Mouse (Mus musculus) midbrain, embryonic 11.5 days (tissue): Measurements from ENCODE around the gene Iqch. TPM values are rescaled to one million over a fixed set of nuclear protein-coding genes. Genes with fewer than 3 reads are reported as not detected.

Experiments used
- ATAC-seq: fragments of 200-750 bp; cut with Nextera tagmentation; 2 replicates; pipeline ENCODE4 v1.8.0; 2017; ENCODE audit warnings: moderate TSS enrichment, moderate library complexity; ENCODE audit not compliant: low FRiP score
- DNase-seq: peaks from one replicate; pipeline ENCODE4 v3.0.0; 2015; ENCODE audit warnings: low spot score; ENCODE audit errors: missing footprints
- H3K27ac ChIP-seq: fragments of 300-500 bp; sonication (generic); 2 replicates; pipeline ENCODE4 v1.5.1; 2014; ENCODE audit warnings: low read depth, low read length
- H3K27me3 ChIP-seq: fragments of 300-500 bp; sonication (generic); 2 replicates; pipeline ENCODE4 v1.6.1; 2014; ENCODE audit warnings: mild to moderate bottlenecking, low read length, moderate library complexity, mixed read lengths; ENCODE audit not compliant: control insufficient read depth, insufficient read depth
- H3K36me3 ChIP-seq: fragments of 300-500 bp; sonication (generic); 2 replicates; pipeline ENCODE4 v1.6.1; 2014; ENCODE audit warnings: mild to moderate bottlenecking, low read length, moderate library complexity, mixed read lengths; ENCODE audit not compliant: control insufficient read depth, insufficient read depth
- H3K4me1 ChIP-seq: fragments of 300-500 bp; sonication (generic); 2 replicates; pipeline ENCODE4 v1.6.1; 2014; ENCODE audit warnings: low read length; ENCODE audit not compliant: control insufficient read depth, insufficient read depth
- H3K4me2 ChIP-seq: fragments of 300-500 bp; sonication (generic); 2 replicates; pipeline ENCODE4 v1.6.1; 2014; ENCODE audit warnings: mild to moderate bottlenecking, moderate library complexity
- H3K4me3 ChIP-seq: fragments of 300-500 bp; sonication (generic); 2 replicates; pipeline ENCODE4 v1.5.1; 2014; ENCODE audit warnings: low read depth, low read length
- H3K9ac ChIP-seq: fragments of 300-500 bp; sonication (generic); 2 replicates; pipeline ENCODE4 v1.6.1; 2014; ENCODE audit warnings: low read length
- H3K9me3 ChIP-seq: fragments of 300-500 bp; sonication (generic); 2 replicates; pipeline ENCODE4 v1.6.1; 2016; ENCODE audit warnings: low read length; ENCODE audit not compliant: control insufficient read depth
- WGBS: fragments of 180-500 bp; shearing (Covaris S2); extraction: QIAGEN DNeasy Blood & Tissue Kit; methylation state at CpG from one replicate; pipeline ENCODE4 v1.1.7; 2014; 5-methylcytosine and 5-hydroxymethylcytosine counted together
- polyA plus RNA-seq: library from polyadenylated mRNA; unstranded; fragments of >200 nt; fragmentation: Nextera tagmentation; extraction: Ambion mirVana; gene quantifications from 2 replicates; pipeline ENCODE4 v1.2.1, GENCODE M21; 2014

Gene Iqch
- polyA plus RNA-seq, 1 experiment from 2014 or later: 0.10 TPM

GRCm38 (mm10) chr9:63501516-63501915 lies 100.8 kb downstream of the Iqch start:
- Histone ChIP-seq H3K4me2 (no peak overlapping the region), H3K27ac (no peak overlapping the region), H3K9ac (no peak overlapping the region), H3K27me3 (no peaks in the 10 kb centered on the region), H3K4me1 (no peaks in the 10 kb centered on the region), H3K36me3 (no peaks in the 10 kb centered on the region), H3K9me3 (no peaks in the 10 kb centered on the region), H3K4me3 (no peak overlapping the region)
- ATAC-seq (no peak), DNase-seq (no peak)
- WGBS: 76% methylated on average over 1 of the region's 1 CpGs

GRCm38 (mm10) chr9:63499912-63500311 lies 102.4 kb downstream of the Iqch start:
- no peak for DNase-seq
- WGBS: 86% methylated on average over 8 of the region's 8 CpGs

DNA sequence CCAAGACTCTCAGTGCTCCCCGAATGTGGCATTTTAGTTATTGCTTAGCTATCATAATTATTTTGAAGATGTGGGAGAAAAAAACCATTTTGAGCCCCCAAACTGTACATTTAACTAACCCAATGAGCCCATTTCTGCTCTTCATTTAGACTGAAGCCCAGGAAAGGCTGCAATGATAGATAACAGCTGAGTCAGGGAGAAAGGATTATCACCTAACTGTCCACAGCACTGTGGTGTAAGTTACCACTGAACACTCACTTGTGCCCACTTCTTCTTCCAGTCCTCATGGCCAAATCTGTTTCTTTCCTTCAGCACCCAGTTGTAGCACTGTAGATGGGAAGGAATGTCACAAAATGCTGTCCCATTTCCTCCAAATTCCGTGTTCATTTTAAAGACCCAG lies 106.5 kb downstream of the Iqch start:
- Histone ChIP-seq H3K4me2 (no peak overlapping the region), H3K4me1 (no peaks in the 10 kb centered on the region), H3K27me3 (no peaks in the 10 kb centered on the region), H3K27ac (no peak overlapping the region), H3K9ac (no peak overlapping the region), H3K36me3 (no peaks in the 10 kb centered on the region), H3K9me3 (no peaks in the 10 kb centered on the region), H3K4me3 (no peak overlapping the region)
- no peak for DNase-seq
- WGBS: 89% methylated on average over 2 of the region's 2 CpGs
- no peak for ATAC-seq

More at GRCm38 (mm10) chr9:63499912-63500311, 102.4 kb downstream of the Iqch start:
- H3K27ac ChIP-seq: no peak overlapping the region
- H3K9ac ChIP-seq: no peak overlapping the region
- H3K4me1 ChIP-seq: no peaks in the 10 kb centered on the region
- H3K4me2 ChIP-seq: no peak overlapping the region
- H3K27me3 ChIP-seq: no peaks in the 10 kb centered on the region
- H3K36me3 ChIP-seq: no peaks in the 10 kb centered on the region
- no peaks in the 10 kb centered on the region for H3K9me3 ChIP-seq
- no peak for ATAC-seq
- no peak overlapping the region for H3K4me3 ChIP-seq

DNA sequence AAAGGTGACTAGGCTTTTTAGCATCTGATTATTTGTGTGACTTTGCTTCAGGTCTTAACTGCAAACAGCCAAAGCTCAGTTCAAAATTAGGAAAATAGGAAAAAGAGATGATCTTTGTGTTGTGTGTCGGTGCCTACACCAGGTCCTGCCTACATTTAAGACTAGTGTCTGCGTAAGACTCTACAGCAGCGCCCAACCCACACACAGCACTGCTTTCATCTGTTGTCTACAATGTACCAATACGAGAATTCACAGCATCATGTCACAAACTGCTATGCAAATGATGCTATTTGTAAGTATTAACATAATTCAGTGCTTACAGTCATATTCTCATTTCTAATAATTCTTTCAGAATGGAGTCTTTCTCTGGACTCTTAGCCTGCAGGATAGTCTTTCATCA lies 108.5 kb downstream of the Iqch start:
- Histone ChIP-seq H3K9ac (no peak overlapping the region), H3K27ac (no peak overlapping the region), H3K4me2 (no peak overlapping the region), H3K4me3 (no peak overlapping the region), H3K27me3 (no peaks in the 10 kb centered on the region), H3K9me3 (no peaks in the 10 kb centered on the region), H3K4me1 (no peaks in the 10 kb centered on the region), H3K36me3 (no peaks in the 10 kb centered on the region)
- WGBS: 92% methylated on average over 4 of the region's 4 CpGs
- DNase-seq (no peak), ATAC-seq (no peak)

GRCm38 (mm10) chr9:63492291-63492690 lies 110.0 kb downstream of the Iqch start:
- Histone ChIP-seq H3K4me2 (no peak overlapping the region), H3K36me3 (no peaks in the 10 kb centered on the region), H3K4me1 (no peaks in the 10 kb centered on the region), H3K27ac (no peak overlapping the region), H3K9me3 (no peaks in the 10 kb centered on the region), H3K27me3 (no peaks in the 10 kb centered on the region), H3K9ac (no peak overlapping the region), H3K4me3 (no peak overlapping the region)
- 39% methylated on average over 9 of the region's 9 CpGs for WGBS
- ATAC-seq: no peak
- no peak for DNase-seq

DNA sequence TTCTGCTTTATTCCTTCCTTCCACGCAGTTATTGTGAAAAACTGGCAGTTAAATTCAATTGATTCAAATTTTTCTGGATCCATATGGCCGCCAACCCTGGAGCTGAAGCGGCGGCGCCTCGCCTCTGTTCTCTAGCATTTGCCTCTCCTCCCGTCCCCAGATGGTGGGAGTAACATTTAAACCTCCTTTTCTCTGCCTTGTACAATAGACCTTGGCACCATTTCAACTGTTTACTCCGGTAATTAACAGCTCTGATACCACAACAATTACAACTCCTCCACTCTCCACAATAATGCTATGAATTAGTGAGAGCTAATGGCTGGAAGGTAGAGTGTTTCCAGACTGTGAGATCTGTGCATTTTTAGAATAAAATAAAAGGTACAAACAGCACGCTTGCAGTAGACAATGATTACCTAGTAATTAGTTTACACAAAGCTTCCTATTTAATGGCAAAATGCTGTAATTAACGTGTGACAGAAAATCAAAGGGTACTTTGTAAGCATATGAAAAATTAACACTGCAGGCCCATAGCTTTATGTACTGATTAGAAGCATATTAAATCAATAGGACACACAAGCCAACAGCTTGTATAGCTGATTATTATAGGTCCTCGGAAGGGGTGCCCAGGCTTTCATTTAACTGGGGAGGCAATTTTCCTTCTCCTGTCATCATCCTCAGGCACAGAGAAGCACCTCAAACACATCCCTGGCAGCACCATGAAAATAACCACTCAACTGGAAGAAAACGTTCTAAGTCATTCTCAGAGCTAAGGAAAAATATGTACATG lies 111.6 kb downstream of the Iqch start:
- H3K4me1 ChIP-seq: no peaks in the 10 kb centered on the region
- no peaks in the 10 kb centered on the region for H3K27me3 ChIP-seq
- no peak for DNase-seq
- no peak overlapping the region for H3K4me2 ChIP-seq
- H3K9me3 ChIP-seq: no peaks in the 10 kb centered on the region
- no peaks in the 10 kb centered on the region for H3K36me3 ChIP-seq
- ATAC-seq: no peak
- no peak overlapping the region for H3K9ac ChIP-seq
- H3K4me3 ChIP-seq: no peak overlapping the region
- H3K27ac ChIP-seq: no peak overlapping the region
- WGBS: 77% methylated on average over 12 of the region's 12 CpGs

DNA sequence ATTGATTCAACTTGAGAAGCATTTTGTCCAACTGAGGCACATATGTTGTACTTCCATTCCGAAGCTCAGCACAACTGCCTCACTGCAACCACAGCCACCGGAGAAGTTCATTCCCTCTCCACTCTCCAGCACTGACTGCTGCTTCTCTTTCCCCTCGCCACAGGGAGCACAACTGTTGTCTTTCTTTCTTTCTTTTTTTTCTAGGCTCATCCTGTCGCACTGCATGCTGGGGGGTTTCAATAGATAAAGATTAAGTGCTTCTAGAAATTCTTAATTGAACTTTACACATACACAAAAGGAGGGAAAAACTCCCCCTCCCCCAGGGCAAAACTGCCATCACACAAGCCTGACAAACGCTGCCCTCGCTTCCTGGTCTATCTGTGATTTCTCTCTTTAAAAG lies 113.1 kb downstream of the Iqch start:
- Histone ChIP-seq H3K27me3 (no peaks in the 10 kb centered on the region), H3K4me3 (no peak overlapping the region), H3K27ac (no peak overlapping the region), H3K36me3 (no peaks in the 10 kb centered on the region), H3K4me2 (no peak overlapping the region), H3K9ac (no peak overlapping the region), H3K4me1 (no peaks in the 10 kb centered on the region), H3K9me3 (no peaks in the 10 kb centered on the region)
- ATAC-seq: no peak
- no peak for DNase-seq
- WGBS: 50% methylated on average over 6 of the region's 6 CpGs

DNA sequence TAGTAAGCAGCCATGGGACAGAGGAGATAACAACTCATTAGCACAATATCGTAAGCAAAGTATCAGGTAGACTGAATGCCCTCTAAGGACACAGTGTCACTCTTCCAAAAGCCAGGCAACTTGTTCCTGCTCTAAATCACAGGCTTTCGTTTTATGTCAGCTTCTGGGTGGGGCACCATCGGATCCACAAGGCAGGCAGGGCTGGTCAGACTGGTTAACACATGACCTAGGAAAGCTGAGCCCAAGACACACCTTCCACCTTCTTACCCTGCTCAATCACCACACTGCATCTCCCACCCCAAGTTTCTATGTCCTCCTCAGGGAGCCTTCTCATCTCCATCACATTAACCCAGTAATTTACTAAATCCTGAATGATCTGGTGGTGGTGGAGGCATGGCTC lies 136.7 kb downstream of the Iqch start:
- ATAC-seq: no peak
- no peak overlapping the region for H3K9ac ChIP-seq
- 85% methylated on average over 3 of the region's 3 CpGs for WGBS

DNA sequence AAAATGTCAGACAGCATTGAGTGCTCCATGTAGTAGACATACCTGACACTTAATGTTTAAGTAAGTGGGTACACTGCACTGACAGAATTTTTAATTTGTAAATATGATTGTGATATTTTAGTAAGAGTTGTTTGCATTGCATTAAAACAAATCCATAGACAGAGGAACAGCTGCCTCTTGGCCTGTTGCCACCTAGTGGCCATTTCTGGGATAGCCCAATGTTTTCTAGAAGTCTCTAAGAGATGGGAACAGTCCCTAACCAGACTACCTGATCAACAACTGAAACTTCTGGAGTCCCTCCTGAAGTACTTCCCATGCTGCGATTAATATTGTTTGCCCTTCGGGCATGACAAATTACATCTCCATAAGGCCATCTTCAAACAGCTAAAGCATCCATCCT lies 140.0 kb downstream of the Iqch start:
- ATAC-seq: no peak
- 63% methylated on average over 2 of the region's 2 CpGs for WGBS
- H3K9ac ChIP-seq: no peak overlapping the region
- DNase-seq: peak; percentile 97
- no peaks in the 10 kb centered on the region for H3K27me3 ChIP-seq
- no peaks in the 10 kb centered on the region for H3K9me3 ChIP-seq
- no peak overlapping the region for H3K27ac ChIP-seq
- no peaks in the 10 kb centered on the region for H3K4me1 ChIP-seq
- no peaks in the 10 kb centered on the region for H3K36me3 ChIP-seq
- no peak overlapping the region for H3K4me3 ChIP-seq
- H3K4me2 ChIP-seq: no peak overlapping the region

More for the DNA sequence above, 136.7 kb downstream of the Iqch start:
- H3K36me3 ChIP-seq: no peaks in the 10 kb centered on the region
- no peaks in the 10 kb centered on the region for H3K9me3 ChIP-seq
- DNase-seq: no peak
- H3K4me2 ChIP-seq: no peak overlapping the region
- H3K4me3 ChIP-seq: no peak overlapping the region
- no peaks in the 10 kb centered on the region for H3K27me3 ChIP-seq
- H3K4me1 ChIP-seq: no peaks in the 10 kb centered on the region
- H3K27ac ChIP-seq: no peak overlapping the region
